Mouse (Mus musculus) brain, embryonic 14.5 days (tissue): ENCODE results near the gene Klra17.

Experiments used
- CTCF ChIP-seq: fragments of 200-500 bp; IDR thresholded peaks from 2 replicates; pipeline ENCODE4 v1.5.1; 2012; ENCODE audit warnings: inconsistent platforms, mild to moderate bottlenecking, moderate library complexity, borderline replicate concordance; ENCODE audit not compliant: insufficient read depth, insufficient read length; ENCODE audit errors: extremely low read depth
- POLR2A ChIP-seq: fragments of 200-500 bp; IDR thresholded peaks from 2 replicates; pipeline ENCODE4 v1.6.1; 2012; ENCODE audit warnings: mild to moderate bottlenecking, inconsistent platforms, borderline replicate concordance; ENCODE audit not compliant: poor library complexity, insufficient read depth, insufficient read length, severe bottlenecking; ENCODE audit errors: extremely low read depth

GRCm38 (mm10) chr6:129916996-129917395 is 40.5 kb upstream of the Klra17 start:
- no peak for TF ChIP-seq POLR2A
- TF ChIP-seq CTCF = no peak
